Comparison of ENCODE assay signal across 16 mouse cellular contexts in genomic region chr13:15130249-15130648, GRCm38 (mm10).
DNase-seq lines count a peak whose midpoint lies in the region; ATAC-seq lines count a peak whose summit lies in the region.
"Had no signal": no experiment of that assay in that cellular context is flagged by ENCODE, and none has a peak within 500 bp of the region (broad histone marks: within the 10 kb centered on the region; RNA-seq: fewer than 3 reads in every experiment).

No protein-coding gene starts in this region.

- H3K36me3 ChIP-seq in forebrain, embryonic 14.5 days (ENCODE audit: control insufficient read depth, insufficient read depth, low read length): no peaks in the 10 kb centered on the region
- no peaks in the 10 kb centered on the region for H3K36me3 ChIP-seq in forebrain, embryonic 12.5 days (replicated peaks)
- no peaks in the 10 kb centered on the region for H3K36me3 ChIP-seq in kidney, embryonic 16.5 days (ENCODE audit: insufficient read depth, low read length)
- H3K36me3 ChIP-seq in lung, embryonic 15.5 days: no peaks in the 10 kb centered on the region
- H3K36me3 ChIP-seq: embryonic facial prominence, embryonic 12.5 days; midbrain, embryonic 12.5 days had no signal

- DNase-seq in forebrain, embryonic 14.5 days (ENCODE audit: low spot score): peak; percentile 48
- no peak for DNase-seq in kidney, postnatal 14 days
- no peak for DNase-seq in lung, postnatal 4 days
- DNase-seq in layer of hippocampus, adult 9-11 months: peak; percentile 14
- DNase-seq in spleen, postnatal 14 days (ENCODE audit: low spot score in 2 of 2): no peak
- DNase-seq: adrenal gland, adult 2 months; cerebellum, postnatal 25 days; heart, postnatal 14 days; kidney, adult 11 months; liver, postnatal 0 days; thymus, postnatal 14 days had no signal

- H3K9me3 ChIP-seq in forebrain, embryonic 14.5 days (replicated peaks; ENCODE audit: control insufficient read depth, low read length): no peaks in the 10 kb centered on the region
- H3K9me3 ChIP-seq in forebrain, embryonic 12.5 days: no peaks in the 10 kb centered on the region
- 0 out of 2 replicates have a peak, but pooled peaks cover 3% of the 10 kb centered on the region for H3K9me3 ChIP-seq in kidney, embryonic 16.5 days (ENCODE audit: low read length)
- no peaks in the 10 kb centered on the region for H3K9me3 ChIP-seq in lung, embryonic 15.5 days
- H3K9me3 ChIP-seq: embryonic facial prominence, embryonic 12.5 days; midbrain, embryonic 12.5 days had no signal

- no peak overlapping the region for H3K4me3 ChIP-seq in forebrain, embryonic 14.5 days (ENCODE audit: low read depth, low read length)
- H3K4me3 ChIP-seq in forebrain, embryonic 12.5 days (replicated peaks): no peak overlapping the region
- H3K4me3 ChIP-seq in kidney, embryonic 16.5 days (ENCODE audit: low read length): no peak overlapping the region
- H3K4me3 ChIP-seq in lung, embryonic 15.5 days: no peak overlapping the region
- H3K4me3 ChIP-seq: embryonic facial prominence, embryonic 12.5 days; midbrain, embryonic 12.5 days had no signal

- H3K9ac ChIP-seq in forebrain, embryonic 14.5 days (ENCODE audit: low read length): no peak overlapping the region
- H3K9ac ChIP-seq in forebrain, embryonic 12.5 days: no peak overlapping the region
- no peak overlapping the region for H3K9ac ChIP-seq in kidney, embryonic 16.5 days (replicated peaks; ENCODE audit: low read length)
- no peak overlapping the region for H3K9ac ChIP-seq in lung, embryonic 15.5 days
- H3K9ac ChIP-seq: embryonic facial prominence, embryonic 12.5 days; liver, postnatal 0 days; midbrain, embryonic 12.5 days had no signal

- H3K27ac ChIP-seq in forebrain, embryonic 14.5 days (ENCODE audit: low read depth, low read length): no peak overlapping the region
- no peak overlapping the region for H3K27ac ChIP-seq in forebrain, embryonic 12.5 days
- no peak overlapping the region for H3K27ac ChIP-seq in kidney, embryonic 16.5 days (ENCODE audit: low read length)
- H3K27ac ChIP-seq in lung, embryonic 15.5 days: no peak overlapping the region
- H3K27ac ChIP-seq: embryonic facial prominence, embryonic 12.5 days; midbrain, embryonic 12.5 days had no signal

- H3K4me2 ChIP-seq in forebrain, embryonic 14.5 days (ENCODE audit: low read length): no peak overlapping the region
- no peak overlapping the region for H3K4me2 ChIP-seq in forebrain, embryonic 12.5 days
- H3K4me2 ChIP-seq in kidney, embryonic 16.5 days (replicated peaks; ENCODE audit: low read depth, low read length): no peak overlapping the region
- no peak overlapping the region for H3K4me2 ChIP-seq in lung, embryonic 15.5 days
- H3K4me2 ChIP-seq: embryonic facial prominence, embryonic 12.5 days; midbrain, embryonic 12.5 days had no signal

- H3K27me3 ChIP-seq in forebrain, embryonic 14.5 days (replicated peaks; ENCODE audit: control insufficient read depth, insufficient read depth, low read length): no peaks in the 10 kb centered on the region
- no peaks in the 10 kb centered on the region for H3K27me3 ChIP-seq in forebrain, embryonic 12.5 days
- H3K27me3 ChIP-seq in kidney, embryonic 16.5 days (ENCODE audit: insufficient read depth, low read length): no peaks in the 10 kb centered on the region
- H3K27me3 ChIP-seq in lung, embryonic 15.5 days: no peaks in the 10 kb centered on the region
- H3K27me3 ChIP-seq: embryonic facial prominence, embryonic 12.5 days; midbrain, embryonic 12.5 days had no signal

- 89% methylated on average over 2 of the region's 2 CpGs for WGBS in forebrain, embryonic 14.5 days
- 83% methylated on average over 2 of the region's 2 CpGs for WGBS in forebrain, embryonic 12.5 days
- WGBS in kidney, embryonic 16.5 days: 59% methylated on average over 2 of the region's 2 CpGs
- WGBS in lung, embryonic 15.5 days: 27% methylated on average over 2 of the region's 2 CpGs

- H3K4me1 ChIP-seq in forebrain, embryonic 14.5 days (ENCODE audit: control insufficient read depth, insufficient read depth, low read length): no peaks in the 10 kb centered on the region
- no peaks in the 10 kb centered on the region for H3K4me1 ChIP-seq in forebrain, embryonic 12.5 days
- H3K4me1 ChIP-seq in kidney, embryonic 16.5 days (ENCODE audit: insufficient read depth, low read length): no peaks in the 10 kb centered on the region
- H3K4me1 ChIP-seq in lung, embryonic 15.5 days: no peaks in the 10 kb centered on the region; the same call in 1 of the 2 replicates
- H3K4me1 ChIP-seq: embryonic facial prominence, embryonic 12.5 days; midbrain, embryonic 12.5 days had no signal

- no peak for ATAC-seq in forebrain, embryonic 14.5 days
- no peak for ATAC-seq in forebrain, embryonic 12.5 days (ENCODE audit: low FRiP score)
- ATAC-seq in kidney, embryonic 16.5 days (ENCODE audit: low FRiP score, low TSS enrichment): peak; percentile 87
- ATAC-seq in lung, embryonic 15.5 days (ENCODE audit: borderline replicate concordance, extremely low read depth, low FRiP score, low TSS enrichment): peak; percentile 95
- ATAC-seq: liver, postnatal 0 days had no signal

Comparison
In these comparisons a context has a peak if more than half of its experiments do, and no peak if none do; other contexts are left out.
1. ATAC-seq: peak in kidney, embryonic 16.5 days (single experiment) and lung, embryonic 15.5 days (single experiment); none in forebrain, embryonic 14.5 days (single experiment) and forebrain, embryonic 12.5 days (single experiment).
2. DNase-seq: peak in forebrain, embryonic 14.5 days (single experiment) and layer of hippocampus, adult 9-11 months (single experiment); none in kidney, postnatal 14 days (single experiment), lung, postnatal 4 days (0 of 2) and spleen, postnatal 14 days (0 of 2).